Mouse (Mus musculus) left cerebral cortex, adult 2 months (tissue): ENCODE data around the gene Commd4. TPM values are rescaled to one million over a fixed set of nuclear protein-coding genes. Genes with fewer than 3 reads are reported as not detected.

Experiments
- DNase-seq, 2 experiments: peaks; one replicate each; pipeline ENCODE4 v3.0.0; 2021 to 2022; ENCODE audit warnings: low spot score in 2 of 2, mixed read lengths in 1 of 2; ENCODE audit errors: extremely low spot score in 1 of 2
- H3K27ac ChIP-seq: fragments of 200-600 bp; 2 replicates; pipeline ENCODE4 v1.8.1; 2022
- H3K4me3 ChIP-seq: fragments of 200-600 bp; 2 replicates; pipeline ENCODE4 v1.8.1; 2022
- CTCF ChIP-seq: fragments of 200-600 bp; IDR thresholded peaks from 2 replicates; pipeline ENCODE4 v1.8.1; 2022; ENCODE audit warnings: antibody characterized with exemption, mild to moderate bottlenecking, moderate library complexity
- intact Hi-C: fragments of 180-260 bp; cut with DNase I; formaldehyde crosslinking; loops from one replicate; pipeline ENCODE4 v1.15.1; 2025
- total RNA-seq, 2 experiments: library from RNA; stranded (reverse); gene quantifications; 2 replicates each; pipeline ENCODE4 v1.2.3; 2021

Commd4 gene
- total RNA-seq, 2 experiments from 2014 or later = 84.1 to 93.1 TPM

- no peak for DNase-seq
- intact Hi-C loops = no loop called here
- H3K27ac ChIP-seq = no peak overlapping the region
- TF ChIP-seq CTCF = no peak
- H3K4me3 ChIP-seq = no peak overlapping the region
Measured at GRCm38 (mm10) chr9:57156383-57156782, 1.7 kb downstream of the Commd4 start.

DNA sequence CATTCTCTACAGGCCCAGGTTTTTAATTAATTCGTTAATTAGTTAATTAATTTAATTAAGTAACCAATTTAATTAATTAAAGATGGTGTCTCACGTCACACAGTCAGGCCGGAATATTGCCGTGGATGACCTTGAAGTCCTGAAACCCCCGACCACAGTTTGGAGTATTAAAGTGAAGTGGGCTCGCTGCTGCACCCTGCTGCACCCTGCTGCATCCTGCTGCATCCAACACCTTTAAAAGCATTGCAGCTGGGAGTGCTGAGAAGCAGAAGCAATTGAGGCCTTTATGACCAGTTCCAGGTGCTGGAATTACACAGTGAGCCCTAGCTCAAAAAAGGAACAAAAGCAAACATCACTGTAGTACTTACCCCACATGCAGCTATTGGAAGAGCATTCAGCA, 5.8 kb downstream of the Commd4 start:
- TF ChIP-seq CTCF = no peak
- intact Hi-C loops = no loop called here

DNA sequence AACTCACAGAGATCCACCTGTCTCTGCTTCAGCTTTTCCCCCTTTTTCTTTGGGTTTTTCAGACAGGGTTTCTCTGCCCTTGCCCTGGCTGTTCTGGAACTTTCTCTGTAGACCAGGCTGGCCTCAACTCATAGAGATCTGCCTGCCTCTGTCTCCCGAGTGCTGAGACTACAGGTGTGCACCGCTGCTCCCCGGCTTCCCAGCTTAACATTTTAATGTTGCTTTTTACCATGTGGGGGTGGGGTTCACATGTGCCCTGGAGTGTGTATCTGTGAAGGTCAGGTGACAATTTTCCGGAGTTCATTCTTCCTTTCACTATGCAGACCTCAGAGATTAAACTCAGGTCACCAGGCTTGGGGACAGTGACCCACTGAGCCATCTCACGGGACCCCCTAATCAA, 7.9 kb downstream of the Commd4 start:
- DNase-seq = no peak
- Histone ChIP-seq H3K4me3 (no peak overlapping the region), H3K27ac (no peak overlapping the region)
- TF ChIP-seq CTCF = no peak
- intact Hi-C loops = no loop called here

More for the DNA sequence above, 5.8 kb downstream of the Commd4 start:
- DNase-seq = no peak
- Histone ChIP-seq H3K4me3 (no peak overlapping the region), H3K27ac (no peak overlapping the region)

DNA sequence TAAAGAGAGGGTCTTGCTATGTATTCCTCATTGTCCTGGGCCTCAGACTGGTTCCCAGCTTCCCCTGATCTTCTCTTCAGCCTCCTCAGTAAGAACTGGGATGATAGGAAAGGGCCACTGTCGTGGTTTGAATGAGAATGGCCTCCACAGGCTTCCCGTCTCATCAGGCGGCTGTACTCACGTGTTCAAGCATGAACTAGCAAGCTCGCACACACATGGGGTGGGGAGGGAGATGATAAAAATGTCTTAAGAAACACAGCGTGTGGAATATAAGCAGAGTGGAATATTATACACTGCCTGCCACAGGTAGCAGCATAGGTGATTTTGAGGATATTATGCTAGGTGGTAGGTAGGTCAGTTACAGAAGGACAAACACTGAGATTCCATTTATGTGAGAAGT, 9.1 kb downstream of the Commd4 start:
- Histone ChIP-seq H3K4me3 (peak overlapping the region; percentile 68), H3K27ac (peak overlapping the region; percentile 92)
- intact Hi-C loops = no loop called here
- TF ChIP-seq CTCF = no peak
- no peak for DNase-seq

DNA sequence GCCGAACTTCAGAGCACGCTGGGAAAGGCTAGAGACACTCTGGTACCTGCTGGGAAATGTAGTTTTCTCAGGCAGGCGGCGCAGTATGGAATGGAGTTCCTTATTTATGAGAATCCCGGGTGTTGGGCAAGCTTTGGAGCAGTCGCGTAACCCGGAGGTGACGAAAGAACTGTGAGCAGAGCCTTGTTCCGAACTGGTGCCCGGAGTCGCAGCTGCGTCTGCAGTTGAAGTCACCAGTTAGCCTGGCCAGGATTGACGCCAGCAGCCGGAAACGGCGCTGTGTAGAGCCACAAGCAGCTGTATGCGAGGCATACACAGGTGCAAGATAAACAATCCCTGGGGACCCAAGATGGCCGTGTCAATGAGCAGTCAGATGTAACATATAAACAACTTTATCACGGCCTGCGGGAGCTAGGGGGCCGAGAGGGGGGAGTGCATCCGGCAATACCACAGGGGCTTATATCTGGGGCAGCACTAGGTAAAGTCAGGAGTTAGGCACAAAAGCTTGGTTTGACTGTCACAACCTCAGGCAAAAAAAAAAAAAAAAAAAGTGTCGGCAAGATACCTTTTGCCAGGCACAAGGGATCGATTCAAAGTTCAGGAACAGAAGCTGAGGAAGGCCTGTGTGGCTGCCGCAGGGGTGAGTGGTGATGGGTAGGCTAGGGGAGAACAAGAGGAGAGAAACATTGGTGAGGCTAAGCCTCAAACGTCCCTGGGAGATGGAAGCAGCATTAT, 9.8 kb downstream of the Commd4 start, which contains the start of gene Neil1:
Gene Neil1, minus strand, starts transcription at position 162 of the 735 bp plus-strand sequence.
- peak; percentile 84 to 89 for DNase-seq
- TF ChIP-seq CTCF = peak; percentile 3; the same call in 1 of the 2 replicates
- H3K4me3 ChIP-seq = peak within 1 kb of the TSS; percentile 68
- H3K27ac ChIP-seq = peak within 1 kb of the TSS; percentile 92
- intact Hi-C loops = loop anchor here (1.0 kb wide), 1 partner anchor 10 kb away; the partner anchor contains the start of gene Commd4

GRCm38 (mm10) chr9:57147205-57148143, 10.7 kb downstream of the Commd4 start:
- peak in 1 of 2 experiments; percentile 35 for DNase-seq
- intact Hi-C loops = loop anchor here (1.0 kb wide), 1 partner anchor 11 kb away; the partner anchor contains the start of gene Commd4
- TF ChIP-seq CTCF = no peak
- H3K4me3 ChIP-seq = peak overlapping the region; percentile 68
- H3K27ac ChIP-seq = peak overlapping the region; percentile 92

GRCm38 (mm10) chr9:57146451-57147066, 11.6 kb downstream of the Commd4 start:
- TF ChIP-seq CTCF = no peak
- intact Hi-C loops = no loop called here
- no peak for DNase-seq
- no peak overlapping the region for H3K27ac ChIP-seq
- peak overlapping the region; percentile 68; the same call in 1 of the 2 replicates for H3K4me3 ChIP-seq

DNA sequence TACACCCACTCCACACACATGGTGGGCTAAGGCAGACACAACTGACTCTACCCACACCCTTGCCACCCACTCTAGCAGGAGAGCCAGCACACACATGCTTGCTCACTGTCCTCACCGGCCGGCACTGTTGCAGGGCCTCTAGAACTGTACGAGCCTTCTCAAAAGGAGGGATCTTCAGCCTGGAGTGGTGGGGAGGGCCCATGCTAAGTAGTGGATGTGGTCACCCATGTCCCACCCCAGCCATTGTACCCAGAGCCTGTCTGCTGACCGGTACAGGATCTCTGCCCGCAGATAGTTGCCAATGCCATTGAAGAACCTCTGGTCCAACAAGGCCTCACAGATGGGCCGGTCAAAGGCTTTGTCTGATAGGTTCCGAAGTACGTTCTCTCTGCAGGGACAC, 13.3 kb downstream of the Commd4 start:
- H3K4me3 ChIP-seq = no peak overlapping the region
- DNase-seq = no peak
- intact Hi-C loops = no loop called here
- TF ChIP-seq CTCF = no peak
- no peak overlapping the region for H3K27ac ChIP-seq

DNA sequence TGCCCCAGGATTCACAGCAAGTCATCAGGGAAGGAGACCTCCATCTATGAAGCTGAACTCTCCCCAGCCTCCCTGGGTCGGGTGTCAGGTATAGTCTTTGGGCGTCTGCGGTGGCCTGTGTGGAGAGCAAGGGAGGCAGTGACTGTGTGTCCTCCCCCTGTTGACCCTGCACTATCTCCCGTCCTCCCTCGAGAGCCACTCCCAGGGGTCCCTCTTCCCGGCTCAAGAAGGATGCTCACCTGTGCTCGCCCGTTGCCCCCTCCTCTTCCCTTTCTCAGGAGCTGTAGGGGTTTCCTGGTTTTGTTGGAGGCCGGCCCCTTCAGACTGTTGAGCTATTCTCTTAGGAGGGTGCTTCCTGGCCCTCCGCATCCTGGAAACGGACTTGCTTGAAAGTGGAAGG, 14.9 kb downstream of the Commd4 start:
- no peak overlapping the region for H3K27ac ChIP-seq
- TF ChIP-seq CTCF = no peak
- H3K4me3 ChIP-seq = no peak overlapping the region
- no peak for DNase-seq
- intact Hi-C loops = no loop called here

GRCm38 (mm10) chr9:57141417-57142353, 16.4 kb downstream of the Commd4 start:
- DNase-seq = no peak
- intact Hi-C loops = no loop called here
- TF ChIP-seq CTCF = no peak
- H3K4me3 ChIP-seq = no peak overlapping the region
- no peak overlapping the region for H3K27ac ChIP-seq

GRCm38 (mm10) chr9:57139571-57139970, 18.6 kb downstream of the Commd4 start:
- intact Hi-C loops = no loop called here
- H3K4me3 ChIP-seq = no peak overlapping the region
- H3K27ac ChIP-seq = no peak overlapping the region
- no peak for DNase-seq
- no peak for TF ChIP-seq CTCF
